Mouse (Mus musculus) MEL (cell line): ENCODE data around the gene Camta1. TPM values are rescaled to one million over a fixed set of nuclear protein-coding genes. Genes with fewer than 3 reads are reported as not detected.

Experiments
- DNase-seq: peaks from one replicate; pipeline ENCODE4 v3.0.0; 2011; ENCODE audit warnings: low read depth, low spot score
- H3K27ac ChIP-seq: 2 replicates; pipeline ENCODE4 v1.5.1; 2012; ENCODE audit warnings: low read depth, mild to moderate bottlenecking, control low read depth, low read length, moderate library complexity; ENCODE audit not compliant: control insufficient read depth
- H3K27me3 ChIP-seq, 2 experiments: fragments of 150-350 bp in 1 of 2; sonication (generic) in 1 of 2; 2 replicates each; pipeline ENCODE4 v1.6.1; 2012; ENCODE audit warnings: low read length in 2 of 2, mild to moderate bottlenecking in 2 of 2, improper control_type of control experiment in 1 of 2, moderate library complexity in 1 of 2; ENCODE audit not compliant: insufficient read depth in 2 of 2, control insufficient read depth in 1 of 2
- H3K36me3 ChIP-seq, 2 experiments: 2 replicates each; pipeline ENCODE4 v1.6.1; 2012 to 2014; ENCODE audit warnings: low read length in 2 of 2, improper control_type of control experiment in 1 of 2, inconsistent platforms in 1 of 2, mild to moderate bottlenecking in 1 of 2; ENCODE audit not compliant: insufficient read depth in 2 of 2, control insufficient read depth in 1 of 2
- H3K4me1 ChIP-seq, 2 experiments: fragments of 150-350 bp in 1 of 2; sonication (generic) in 1 of 2; 2 replicates each; pipeline ENCODE4 v1.6.1; 2012; ENCODE audit warnings: low read length in 2 of 2, improper control_type of control experiment in 1 of 2, mild to moderate bottlenecking in 1 of 2; ENCODE audit not compliant: insufficient read depth in 2 of 2, control insufficient read depth in 1 of 2
- H3K4me3 ChIP-seq, 2 experiments: fragments of 150-350 bp in 1 of 2; sonication (generic) in 1 of 2; 2 replicates each; pipeline ENCODE4 v1.5.1; 2012; ENCODE audit warnings: low read depth in 2 of 2, low read length in 2 of 2, mild to moderate bottlenecking in 2 of 2, moderate library complexity in 2 of 2, control low read depth in 1 of 2, improper control_type of control experiment in 1 of 2; ENCODE audit not compliant: control insufficient read depth in 1 of 2, insufficient read depth in 1 of 2
- H3K79me2 ChIP-seq: 2 replicates; pipeline ENCODE4 v1.6.1; 2012; ENCODE audit warnings: mild to moderate bottlenecking, low read length, moderate library complexity; ENCODE audit not compliant: control insufficient read depth, poor library complexity, insufficient read depth
- H3K9ac ChIP-seq: 2 replicates; pipeline ENCODE4 v1.6.1; 2012; ENCODE audit warnings: low read depth, mild to moderate bottlenecking, control low read depth, low read length, moderate library complexity; ENCODE audit not compliant: control insufficient read depth, poor library complexity, severe bottlenecking
- H3K9me3 ChIP-seq: fragments of 150-350 bp; sonication (generic); replicated peaks from 2 replicates; pipeline ENCODE4 v1.6.1; 2012; ENCODE audit warnings: mild to moderate bottlenecking, low read length, improper control_type of control experiment, moderate library complexity; ENCODE audit not compliant: insufficient read depth
- BHLHE40 ChIP-seq: IDR thresholded peaks from 2 replicates; pipeline ENCODE4 v1.6.1; 2012; ENCODE audit warnings: low read depth, mild to moderate bottlenecking, inconsistent platforms, low read length, improper control_type of control experiment, borderline replicate concordance
- CHD2 ChIP-seq: IDR thresholded peaks from 2 replicates; pipeline ENCODE4 v1.6.1; 2011; ENCODE audit warnings: low read length, improper control_type of control experiment
- CTCF ChIP-seq, 3 experiments: IDR thresholded peaks in 2 of 3; conservative IDR thresholded peaks in 1 of 3; 2 replicates each; pipeline ENCODE4 v1.5.1; 2011 to 2012; ENCODE audit warnings: low read length in 3 of 3, low read depth in 2 of 3, mild to moderate bottlenecking in 2 of 3, improper control_type of control experiment in 1 of 3, inconsistent platforms in 1 of 3, mixed read lengths in 1 of 3, moderate library complexity in 1 of 3; ENCODE audit not compliant: control insufficient read depth in 1 of 3, insufficient read depth in 1 of 3, poor library complexity in 1 of 3, severe bottlenecking in 1 of 3
- ELF1 ChIP-seq: IDR thresholded peaks from 2 replicates; pipeline ENCODE4 v1.6.1; 2014; ENCODE audit warnings: low read depth, mild to moderate bottlenecking, inconsistent platforms, low read length, improper control_type of control experiment, moderate library complexity
- EP300 ChIP-seq, 2 experiments: IDR thresholded peaks; 2 replicates each; pipeline ENCODE4 v1.6.1; 2011; ENCODE audit warnings: improper control_type of control experiment in 2 of 2, low read length in 2 of 2, low read depth in 1 of 2, mild to moderate bottlenecking in 1 of 2
- ETS1 ChIP-seq: IDR thresholded peaks from 2 replicates; pipeline ENCODE4 v1.6.1; 2012; ENCODE audit warnings: low read depth, mild to moderate bottlenecking, inconsistent platforms, low read length, improper control_type of control experiment, moderate library complexity
- GABPA ChIP-seq: IDR thresholded peaks from 2 replicates; pipeline ENCODE4 v1.6.1; 2012; ENCODE audit warnings: low read depth, mild to moderate bottlenecking, inconsistent platforms, low read length, improper control_type of control experiment, moderate library complexity
- GATA1 ChIP-seq: IDR thresholded peaks from 2 replicates; pipeline ENCODE4 v1.6.1; 2011; ENCODE audit warnings: low read depth, low read length, improper control_type of control experiment
- KAT2A ChIP-seq: conservative IDR thresholded peaks from 2 replicates; pipeline ENCODE4 v1.6.1; 2012; ENCODE audit warnings: low read depth, low read length, improper control_type of control experiment, inconsistent platforms
- MAX ChIP-seq: IDR thresholded peaks from 2 replicates; pipeline ENCODE4 v1.6.1; 2011; ENCODE audit warnings: low read length, improper control_type of control experiment
- MXI1 ChIP-seq: IDR thresholded peaks from 2 replicates; pipeline ENCODE4 v1.6.1; 2011; ENCODE audit warnings: mild to moderate bottlenecking, low read depth, low read length, improper control_type of control experiment
- NRF1 ChIP-seq: IDR thresholded peaks from 2 replicates; pipeline ENCODE4 v1.6.1; 2014; ENCODE audit warnings: low read depth, mild to moderate bottlenecking, inconsistent platforms, low read length, improper control_type of control experiment, moderate library complexity; ENCODE audit not compliant: poor library complexity, insufficient read depth, severe bottlenecking
- POLR2A ChIP-seq, 2 experiments: IDR thresholded peaks; 2 replicates each; pipeline ENCODE4 v1.6.1; 2011 to 2012; ENCODE audit warnings: low read length in 2 of 2, mild to moderate bottlenecking in 2 of 2, control low read depth in 1 of 2, improper control_type of control experiment in 1 of 2, low read depth in 1 of 2, moderate library complexity in 1 of 2; ENCODE audit not compliant: control insufficient read depth in 1 of 2, insufficient read depth in 1 of 2, poor library complexity in 1 of 2
- POLR2AphosphoS2 ChIP-seq: IDR thresholded peaks from 2 replicates; pipeline ENCODE4 v1.6.1; 2011; ENCODE audit warnings: low read length, improper control_type of control experiment
- POLR2AphosphoS5 ChIP-seq: IDR thresholded peaks from 2 replicates; pipeline ENCODE4 v1.6.1; 2012; ENCODE audit warnings: low read depth, borderline replicate concordance, mild to moderate bottlenecking, inconsistent platforms, low read length, moderate library complexity, mixed read lengths
- SMC3 ChIP-seq: IDR thresholded peaks from 2 replicates; pipeline ENCODE4 v1.6.1; 2011; ENCODE audit warnings: low read depth, low read length, improper control_type of control experiment
- TCF12 ChIP-seq: IDR thresholded peaks from 2 replicates; pipeline ENCODE4 v1.6.1; 2014; ENCODE audit warnings: low read depth, mild to moderate bottlenecking, inconsistent platforms, low read length, improper control_type of control experiment, moderate library complexity
- USF1 ChIP-seq: IDR thresholded peaks from 2 replicates; pipeline ENCODE4 v1.6.1; 2014; ENCODE audit warnings: low read depth, mild to moderate bottlenecking, inconsistent platforms, low read length, improper control_type of control experiment, moderate library complexity
- ZC3H11A ChIP-seq: IDR thresholded peaks from 2 replicates; pipeline ENCODE4 v1.6.1; 2012; ENCODE audit warnings: low read depth, mild to moderate bottlenecking, inconsistent platforms, low read length, improper control_type of control experiment
- ZMIZ1 ChIP-seq: IDR thresholded peaks from 2 replicates; pipeline ENCODE4 v1.6.1; 2012; ENCODE audit warnings: low read depth, mild to moderate bottlenecking, inconsistent platforms, low read length, improper control_type of control experiment, moderate library complexity
- ZNF384 ChIP-seq: IDR thresholded peaks from 2 replicates; pipeline ENCODE4 v1.6.1; 2012; ENCODE audit warnings: low read depth, mild to moderate bottlenecking, inconsistent platforms, low read length, improper control_type of control experiment
- polyA plus RNA-seq, 2 experiments: library from polyadenylated mRNA; stranded (reverse) in 1 of 2; unstranded in 1 of 2; fragments of >175 nt in 1 of 2; fragments of >200 nt in 1 of 2; gene quantifications; 2 replicates each; pipeline versions ENCODE4 v1.2.1 to v1.2.4; 2012; ENCODE audit warnings: low replicate concordance in 2 of 2, low read depth in 1 of 2; ENCODE audit not compliant: insufficient read length in 2 of 2, insufficient read depth in 1 of 2, missing spikeins in 1 of 2
- total RNA-seq: library from RNA; depleted of rRNA; stranded (reverse); fragments of 300-350 nt; gene quantifications from 2 replicates; pipeline ENCODE4 v1.2.3, GENCODE M21; 2012

The Camta1 gene
- total and polyA plus RNA-seq, 3 experiments, result 28.2 to 87.5 TPM; not detected in 1

DNA sequence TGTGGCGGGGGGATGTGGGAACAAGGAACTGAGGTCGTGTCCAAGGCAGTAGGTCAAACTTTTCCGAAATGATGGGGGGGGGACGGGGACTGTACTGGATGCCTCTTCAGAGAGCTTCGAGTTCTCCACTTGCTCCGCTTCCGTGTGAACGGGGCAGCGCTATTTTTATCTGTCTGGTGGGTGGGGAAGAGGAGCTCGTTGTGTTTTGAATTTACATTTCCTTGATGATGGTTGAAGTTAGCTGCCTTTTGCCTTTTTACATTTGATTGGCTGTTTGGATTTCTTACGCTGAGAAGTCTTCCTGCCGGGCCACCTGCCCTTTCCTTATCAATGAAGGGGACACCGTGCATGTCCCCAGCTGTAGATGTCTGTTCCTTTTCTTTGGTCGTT lies 923.6 kb downstream of the Camta1 start:
- no peaks in the 10 kb centered on the region; a peak in 1 of 4 replicates for H3K36me3 ChIP-seq
- no peak overlapping the region for H3K27ac ChIP-seq
- H3K9me3 ChIP-seq, result no peaks in the 10 kb centered on the region
- peak overlapping the region; percentile 59 for H3K9ac ChIP-seq
- TF ChIP-seq POLR2AphosphoS2 (no peak), ETS1 (0 out of 2 replicates have a peak, but pooled peaks have one; percentile 10)
- TF ChIP-seq, all 39 proteins: peak for 1
- peak; percentile 45 for DNase-seq
- H3K4me3 ChIP-seq, result peak overlapping the region; percentile 49 to 57
- peaks cover 0 to 20% of the 10 kb centered on the region in 2 experiments; a peak in 2 of 4 replicates for H3K4me1 ChIP-seq
- H3K79me2 ChIP-seq, result no peaks in the 10 kb centered on the region
- H3K27me3 ChIP-seq, result peaks cover 3% of the 10 kb centered on the region in 2 experiments

GRCm38 (mm10) chr4:150937293-150938062 lies 924.2 kb downstream of the Camta1 start:
- no peaks in the 10 kb centered on the region for H3K9me3 ChIP-seq
- peaks cover 0 to 20% of the 10 kb centered on the region in 2 experiments; a peak in 2 of 4 replicates for H3K4me1 ChIP-seq
- TF ChIP-seq NRF1, result peak; percentile 89
- TF ChIP-seq EP300 (IDR thresholded peaks at IDR 0.05; ENCODE audit: low read depth in 1 of 2, low read length in 2 of 2), result no peak
- TF ChIP-seq, all 39 proteins: peak for 1
- Histone ChIP-seq H3K27ac (no peak overlapping the region), H3K4me3 (peak overlapping the region; percentile 49 to 57; a peak in 3 of 4 replicates), H3K27me3 (peaks cover 5 to 7% of the 10 kb centered on the region in 2 experiments), H3K9ac (peak overlapping the region; percentile 59), H3K79me2 (no peaks in the 10 kb centered on the region), H3K36me3 (no peaks in the 10 kb centered on the region; a peak in 1 of 4 replicates)
- peak; percentile 65 for DNase-seq

DNA sequence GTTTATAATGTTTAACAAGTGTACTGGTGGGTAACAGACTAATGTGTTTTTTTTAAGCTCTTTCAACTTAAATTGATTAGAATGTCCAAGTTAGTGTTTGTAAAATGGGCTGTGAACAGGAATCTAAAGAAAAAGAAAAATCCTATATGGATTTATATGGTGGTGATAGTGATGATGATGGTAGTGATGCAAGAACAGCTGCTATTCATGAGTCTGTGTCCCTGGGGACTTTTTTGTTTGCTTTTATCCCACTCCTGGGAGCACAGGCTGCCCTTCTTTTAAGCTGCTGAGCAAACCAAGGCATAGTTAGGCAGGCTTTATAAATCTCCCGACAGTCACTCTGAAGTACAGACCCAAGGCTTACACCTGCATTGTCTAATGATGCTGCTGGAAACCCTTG lies 928.2 kb downstream of the Camta1 start:
- TF ChIP-seq GABPA, result no peak
- TF ChIP-seq POLR2AphosphoS5, result no peak
- TF ChIP-seq KAT2A, result no peak
- TF ChIP-seq ZMIZ1, result no peak
- TF ChIP-seq SMC3, result no peak
- TF ChIP-seq ELF1, result no peak
- no peak for TF ChIP-seq BHLHE40
- no peak for TF ChIP-seq USF1
- no peak for TF ChIP-seq ZC3H11A
- TF ChIP-seq POLR2A (IDR thresholded peaks at IDR 0.05; ENCODE audit: control insufficient read depth in 1 of 2, insufficient read depth in 1 of 2, low read depth in 1 of 2, low read length in 2 of 2, poor library complexity in 1 of 2), result no peak
- no peak for TF ChIP-seq GATA1
- TF ChIP-seq CHD2, result no peak
- TF ChIP-seq MAX, result no peak
- no peak for TF ChIP-seq MXI1
- TF ChIP-seq ETS1, result no peak
- no peak for TF ChIP-seq TCF12
- TF ChIP-seq ZNF384, result no peak
- no peak for TF ChIP-seq CTCF (IDR thresholded peaks at IDR 0.05 in 2 of 3, conservative IDR thresholded peaks at IDR 0.05 in 1 of 3; ENCODE audit: control insufficient read depth in 1 of 3, insufficient read depth in 1 of 3, low read depth in 2 of 3, low read length in 3 of 3, poor library complexity in 1 of 3, severe bottlenecking in 1 of 3)
- Histone ChIP-seq H3K27ac (no peak overlapping the region), H3K4me1 (peaks cover 0 to 11% of the 10 kb centered on the region in 2 experiments; a peak in 2 of 4 replicates), H3K9ac (no peak overlapping the region), H3K4me3 (no peak overlapping the region), H3K79me2 (no peaks in the 10 kb centered on the region), H3K36me3 (no peaks in the 10 kb centered on the region; a peak in 1 of 4 replicates), H3K27me3 (peaks cover 17 to 19% of the 10 kb centered on the region in 2 experiments), H3K9me3 (no peaks in the 10 kb centered on the region)
- DNase-seq, result no peak
